Mouse (Mus musculus) limb, embryonic 11.5 days (tissue): ENCODE measurements around the gene Nrxn2. TPM values are rescaled to one million over a fixed set of nuclear protein-coding genes. Genes with fewer than 3 reads are reported as not detected.
A peak's percentile ranks its signal among the peaks of the same experiment; 100 is the strongest.

Experiments used
- ATAC-seq: fragments of 200-750 bp; cut with Nextera tagmentation; 2 replicates; pipeline ENCODE4 v1.8.0; 2017; ENCODE audit warnings: low read depth; ENCODE audit not compliant: insufficient number of reproducible peaks, low FRiP score, low TSS enrichment
- DNase-seq: peaks from one replicate; pipeline ENCODE4 v3.0.0-alpha.2; 2015; ENCODE audit warnings: low spot score
- H3K27ac ChIP-seq: fragments of 300-500 bp; sonication (generic); replicated peaks from 2 replicates; pipeline ENCODE4 v1.5.1; 2014; ENCODE audit warnings: low read depth, mild to moderate bottlenecking, low read length
- H3K27me3 ChIP-seq: fragments of 300-500 bp; sonication (generic); 2 replicates; pipeline ENCODE4 v1.6.1; 2014; ENCODE audit warnings: mild to moderate bottlenecking, low read length, mixed read lengths; ENCODE audit not compliant: control insufficient read depth, insufficient read depth
- H3K36me3 ChIP-seq: fragments of 300-500 bp; sonication (generic); 2 replicates; pipeline ENCODE4 v1.6.1; 2014; ENCODE audit warnings: mild to moderate bottlenecking, low read length, moderate library complexity, mixed read lengths; ENCODE audit not compliant: control insufficient read depth, insufficient read depth
- H3K4me1 ChIP-seq: fragments of 300-500 bp; sonication (generic); 2 replicates; pipeline ENCODE4 v1.6.1; 2014; ENCODE audit warnings: low read length, mixed read lengths; ENCODE audit not compliant: control insufficient read depth, insufficient read depth
- H3K4me2 ChIP-seq: fragments of 300-500 bp; sonication (generic); 2 replicates; pipeline ENCODE4 v1.6.1; 2014; ENCODE audit warnings: low read depth, mild to moderate bottlenecking, moderate library complexity; ENCODE audit not compliant: severe bottlenecking
- H3K4me3 ChIP-seq: fragments of 300-500 bp; sonication (generic); 2 replicates; pipeline ENCODE4 v1.5.1; 2014; ENCODE audit warnings: low read depth, low read length
- H3K9ac ChIP-seq: fragments of 300-500 bp; sonication (generic); 2 replicates; pipeline ENCODE4 v1.6.1; 2014; ENCODE audit warnings: mild to moderate bottlenecking, low read length
- H3K9me3 ChIP-seq: fragments of 300-500 bp; sonication (generic); 2 replicates; pipeline ENCODE4 v1.6.1; 2016; ENCODE audit warnings: low read length; ENCODE audit not compliant: control insufficient read depth
- WGBS: fragments of 180-500 bp; shearing (Covaris S2); extraction: QIAGEN DNeasy Blood & Tissue Kit; methylation state at CpG from one replicate; pipeline ENCODE4 v1.1.7; 2014; 5-methylcytosine and 5-hydroxymethylcytosine counted together
- polyA plus RNA-seq: library from polyadenylated mRNA; unstranded; fragments of >200 nt; fragmentation: Nextera tagmentation; extraction: Ambion mirVana; gene quantifications from 2 replicates; pipeline ENCODE4 v1.2.1, GENCODE M21; 2014

Nrxn2 gene
- polyA plus RNA-seq, 1 experiment from 2014 or later = 1.1 TPM

DNA sequence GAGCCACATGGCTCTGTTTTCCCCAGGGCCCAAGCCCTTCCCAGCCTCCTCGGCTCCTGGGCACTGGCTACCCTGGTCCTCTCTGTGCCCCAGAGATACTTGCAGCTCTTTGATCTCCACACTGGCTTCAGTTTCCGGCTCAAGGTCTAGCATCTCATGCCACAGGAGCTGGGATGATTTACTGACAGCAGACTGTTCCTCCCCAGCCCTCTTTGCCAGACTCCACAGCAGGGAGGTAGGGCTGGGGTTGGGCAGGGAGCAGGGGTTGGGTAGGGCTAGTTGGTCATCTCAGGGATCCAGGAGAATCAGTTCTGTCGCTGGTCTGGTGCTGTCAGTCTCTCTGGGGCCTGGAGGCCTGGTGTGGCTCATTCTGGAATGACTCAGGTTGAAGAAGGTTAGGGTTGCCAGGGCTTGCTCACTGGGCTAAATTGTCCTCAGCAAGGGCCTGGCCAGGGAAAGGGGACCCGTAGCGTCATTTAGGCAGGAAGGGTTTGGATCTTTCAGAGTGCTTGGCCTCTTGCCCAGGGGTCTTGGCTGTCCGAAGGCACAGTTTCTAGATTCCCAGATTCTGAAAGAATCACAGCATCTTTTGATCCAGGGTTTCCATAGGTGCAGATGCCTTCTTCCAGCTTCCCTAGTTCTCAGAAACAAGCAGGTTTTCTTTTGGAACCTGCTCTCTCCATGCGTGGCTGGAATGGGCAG lies 28.4 kb downstream of the Nrxn2 start:
- ATAC-seq (no peak), DNase-seq (no peak)
- Histone ChIP-seq H3K36me3 (no peaks in the 10 kb centered on the region), H3K4me3 (no peak overlapping the region), H3K9ac (no peak overlapping the region), H3K9me3 (no peaks in the 10 kb centered on the region), H3K27ac (no peak overlapping the region), H3K27me3 (0 out of 2 replicates have a peak, but pooled peaks cover 3% of the 10 kb centered on the region), H3K4me2 (no peak overlapping the region), H3K4me1 (peaks cover 7% of the 10 kb centered on the region; the same call in 1 of the 2 replicates)
- 44% methylated on average over 7 of the region's 7 CpGs for WGBS

DNA sequence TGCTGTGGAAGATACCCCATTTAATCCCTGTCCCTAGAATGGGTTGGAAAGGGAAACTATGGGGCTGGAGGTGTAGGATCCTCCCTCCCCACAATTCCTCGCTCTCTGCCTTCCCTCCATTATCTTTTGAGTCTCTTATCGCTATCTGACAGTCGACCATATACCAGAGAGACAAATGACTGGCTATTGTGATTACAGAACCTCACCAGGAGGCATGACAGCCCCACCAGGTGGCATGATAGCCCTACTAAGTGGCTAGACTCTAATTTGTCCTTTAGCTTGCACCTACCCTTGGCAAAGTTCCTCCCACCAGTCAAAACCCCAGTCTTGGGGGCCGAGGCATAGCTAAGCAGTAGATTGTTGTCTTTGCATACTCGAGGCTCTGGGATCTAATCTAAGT lies 30.2 kb downstream of the Nrxn2 start:
- Histone ChIP-seq H3K27me3 (0 out of 2 replicates have a peak, but pooled peaks cover 3% of the 10 kb centered on the region), H3K36me3 (no peaks in the 10 kb centered on the region), H3K4me3 (no peak overlapping the region), H3K4me1 (peaks cover 7% of the 10 kb centered on the region; the same call in 1 of the 2 replicates), H3K27ac (no peak overlapping the region), H3K4me2 (no peak overlapping the region), H3K9ac (no peak overlapping the region), H3K9me3 (no peaks in the 10 kb centered on the region)
- ATAC-seq (no peak), DNase-seq (no peak)
- 31% methylated on average over 5 of the region's 5 CpGs for WGBS

DNA sequence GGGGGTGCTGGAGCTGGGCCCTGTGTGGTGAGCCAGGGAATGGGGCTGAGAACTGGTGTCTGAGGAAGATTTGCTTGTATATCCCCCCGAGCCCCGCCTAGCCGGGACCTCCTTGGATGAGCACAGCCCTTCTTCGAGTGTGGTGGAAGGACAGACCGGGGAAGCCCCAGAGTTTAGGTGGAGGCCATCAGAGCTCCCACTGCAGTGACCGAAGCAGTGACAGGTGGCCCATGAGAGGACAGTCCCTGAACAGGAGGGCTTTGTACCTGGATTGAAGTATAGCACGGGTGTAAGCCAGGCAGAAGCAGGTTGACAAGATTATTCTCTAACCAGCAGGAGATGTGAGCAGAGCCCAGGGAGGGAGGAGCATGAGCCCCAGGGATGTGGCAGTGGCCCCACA lies 31.3 kb downstream of the Nrxn2 start:
- H3K36me3 ChIP-seq = no peaks in the 10 kb centered on the region
- peaks cover 7% of the 10 kb centered on the region; the same call in 1 of the 2 replicates for H3K4me1 ChIP-seq
- no peak overlapping the region for H3K4me3 ChIP-seq
- no peak overlapping the region for H3K9ac ChIP-seq
- DNase-seq = no peak
- H3K27me3 ChIP-seq = 0 out of 2 replicates have a peak, but pooled peaks cover 3% of the 10 kb centered on the region
- WGBS = 67% methylated on average over 7 of the region's 7 CpGs
- ATAC-seq = no peak
- H3K4me2 ChIP-seq = no peak overlapping the region
- no peaks in the 10 kb centered on the region for H3K9me3 ChIP-seq
- H3K27ac ChIP-seq = no peak overlapping the region

DNA sequence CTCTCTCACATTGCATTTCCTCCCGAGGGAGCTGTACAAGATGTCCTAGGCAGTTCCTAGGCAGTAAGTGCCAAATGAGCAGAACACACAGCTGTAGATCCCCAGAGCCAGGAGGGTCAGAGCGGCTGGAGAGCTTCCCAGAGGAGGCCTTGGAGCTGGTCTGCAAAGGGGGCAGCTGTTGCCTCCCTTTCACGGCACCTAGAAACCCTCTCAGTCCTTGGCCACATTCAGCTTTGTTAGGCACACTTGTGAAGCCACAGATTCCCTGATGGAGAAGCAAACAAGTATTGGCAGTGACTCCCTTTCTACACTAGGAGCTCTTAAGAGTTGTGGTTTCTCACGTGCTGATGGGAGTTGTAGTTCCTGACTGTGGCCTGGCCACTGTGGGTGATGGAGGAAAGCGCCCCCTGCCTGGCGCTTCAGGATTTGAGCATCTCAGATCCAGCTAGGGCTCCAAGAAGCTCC lies 33.5 kb downstream of the Nrxn2 start:
- H3K27ac ChIP-seq = no peak overlapping the region
- H3K27me3 ChIP-seq = 0 out of 2 replicates have a peak, but pooled peaks cover 6% of the 10 kb centered on the region
- DNase-seq = peak; percentile 80
- 0 out of 2 replicates have a peak, but pooled peaks cover 3% of the 10 kb centered on the region for H3K4me1 ChIP-seq
- WGBS = 28% methylated on average over 6 of the region's 6 CpGs
- ATAC-seq = peak; percentile 65; the same call in 1 of the 2 replicates
- no peaks in the 10 kb centered on the region for H3K9me3 ChIP-seq
- no peak overlapping the region for H3K4me3 ChIP-seq
- no peaks in the 10 kb centered on the region for H3K36me3 ChIP-seq
- no peak overlapping the region for H3K4me2 ChIP-seq
- no peak overlapping the region for H3K9ac ChIP-seq

DNA sequence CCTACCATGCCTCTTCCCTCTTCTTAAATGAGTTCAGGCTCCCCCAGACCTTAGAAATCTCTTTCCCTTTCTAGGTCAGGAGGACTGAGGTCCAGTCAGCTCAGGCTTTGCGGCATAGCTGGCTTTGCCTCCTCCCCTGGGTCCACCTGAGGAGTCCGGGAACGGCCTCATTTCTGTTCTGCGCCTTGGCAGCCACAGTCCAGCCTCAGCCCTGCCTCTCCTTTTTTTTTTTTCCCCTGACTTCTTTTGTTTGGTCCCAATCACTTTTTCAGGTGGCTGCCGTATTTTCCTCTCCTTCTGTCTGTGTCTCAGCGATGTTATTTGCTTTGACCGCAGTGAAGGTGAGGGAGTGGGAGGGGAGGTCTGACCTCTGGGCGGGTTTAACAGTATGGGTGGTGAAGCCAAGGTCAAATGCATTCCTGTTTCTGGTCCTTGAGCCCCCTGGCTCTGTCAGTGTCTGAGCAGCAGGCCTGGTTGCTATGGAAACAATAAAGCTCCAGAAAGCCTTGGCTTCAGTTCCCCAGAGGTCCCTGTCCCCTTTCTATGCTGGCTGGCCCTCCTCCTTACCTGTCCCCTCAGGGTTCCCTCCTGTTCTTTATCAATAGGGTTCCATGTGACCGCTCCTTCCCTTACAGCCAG lies 34.3 kb downstream of the Nrxn2 start:
- no peaks in the 10 kb centered on the region for H3K36me3 ChIP-seq
- no peak overlapping the region for H3K4me3 ChIP-seq
- no peak overlapping the region for H3K9ac ChIP-seq
- ATAC-seq (no peak), DNase-seq (no peak)
- no peaks in the 10 kb centered on the region for H3K9me3 ChIP-seq
- H3K4me1 ChIP-seq = no peaks in the 10 kb centered on the region
- no peak overlapping the region for H3K4me2 ChIP-seq
- H3K27me3 ChIP-seq = 0 out of 2 replicates have a peak, but pooled peaks cover 6% of the 10 kb centered on the region
- 63% methylated on average over 9 of the region's 9 CpGs for WGBS
- H3K27ac ChIP-seq = no peak overlapping the region

DNA sequence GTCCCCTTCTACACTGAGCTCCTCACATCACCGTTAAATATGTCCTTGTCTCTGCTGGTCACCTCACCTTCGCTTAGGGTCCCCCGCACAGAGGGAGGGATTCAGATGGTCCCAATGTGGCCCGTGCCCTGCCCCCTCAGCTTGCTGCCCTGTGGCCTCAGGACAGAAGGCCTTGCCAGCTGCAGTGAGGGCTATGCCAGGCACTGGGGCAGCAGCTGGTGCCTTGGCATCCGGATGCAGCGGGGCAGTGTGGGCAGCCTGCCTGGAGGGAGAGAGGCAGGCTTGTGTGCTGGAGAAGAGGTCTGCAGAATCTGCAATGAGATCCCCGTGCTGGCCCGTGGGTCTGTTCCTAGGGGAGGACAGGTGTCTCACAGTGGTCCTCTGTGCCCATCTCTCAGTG lies 34.8 kb downstream of the Nrxn2 start:
- Histone ChIP-seq H3K27me3 (0 out of 2 replicates have a peak, but pooled peaks cover 6% of the 10 kb centered on the region), H3K9ac (no peak overlapping the region), H3K27ac (no peak overlapping the region), H3K9me3 (no peaks in the 10 kb centered on the region), H3K4me2 (no peak overlapping the region), H3K36me3 (no peaks in the 10 kb centered on the region), H3K4me3 (no peak overlapping the region), H3K4me1 (no peaks in the 10 kb centered on the region)
- DNase-seq (no peak), ATAC-seq (no peak)
- WGBS = 80% methylated on average over 8 of the region's 8 CpGs

DNA sequence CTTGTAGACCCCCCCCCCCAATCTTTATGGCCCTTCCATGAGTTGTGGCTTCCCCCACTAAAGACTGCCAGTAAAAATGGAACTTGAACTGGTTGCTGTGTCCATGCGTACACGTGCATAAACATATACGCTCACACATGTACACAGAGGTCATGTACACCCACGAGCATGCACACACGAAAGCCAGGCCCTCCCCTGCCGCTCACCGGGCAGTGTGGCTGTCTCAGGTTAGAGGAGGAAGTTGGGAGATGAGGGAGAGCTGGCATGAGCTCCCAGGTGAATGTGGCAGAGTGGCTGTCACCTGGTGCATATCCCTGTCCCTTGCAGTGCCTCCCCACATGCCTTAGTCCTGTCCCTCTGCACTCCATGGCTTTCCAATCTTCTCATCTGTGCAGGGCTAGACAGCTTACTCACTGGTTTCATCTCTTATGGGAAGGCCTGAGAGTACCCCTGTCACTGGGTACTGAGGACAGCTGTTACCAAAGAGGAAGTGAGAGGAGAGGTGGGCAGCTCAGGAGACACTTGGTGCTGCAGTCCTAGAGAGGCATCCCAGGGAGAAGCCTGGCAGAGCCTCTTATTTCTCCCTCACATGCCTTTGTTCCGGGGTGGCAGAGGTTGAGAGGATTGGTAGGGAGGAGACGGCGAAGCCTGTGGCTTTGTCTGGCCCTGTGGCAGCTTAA lies 35.6 kb downstream of the Nrxn2 start:
- Histone ChIP-seq H3K4me2 (no peak overlapping the region), H3K27me3 (0 out of 2 replicates have a peak, but pooled peaks cover 4% of the 10 kb centered on the region), H3K9ac (no peak overlapping the region), H3K27ac (no peak overlapping the region), H3K36me3 (no peaks in the 10 kb centered on the region), H3K4me3 (no peak overlapping the region), H3K9me3 (no peaks in the 10 kb centered on the region), H3K4me1 (no peaks in the 10 kb centered on the region)
- ATAC-seq = no peak
- no peak for DNase-seq
- 82% methylated on average over 10 of the region's 10 CpGs for WGBS

DNA sequence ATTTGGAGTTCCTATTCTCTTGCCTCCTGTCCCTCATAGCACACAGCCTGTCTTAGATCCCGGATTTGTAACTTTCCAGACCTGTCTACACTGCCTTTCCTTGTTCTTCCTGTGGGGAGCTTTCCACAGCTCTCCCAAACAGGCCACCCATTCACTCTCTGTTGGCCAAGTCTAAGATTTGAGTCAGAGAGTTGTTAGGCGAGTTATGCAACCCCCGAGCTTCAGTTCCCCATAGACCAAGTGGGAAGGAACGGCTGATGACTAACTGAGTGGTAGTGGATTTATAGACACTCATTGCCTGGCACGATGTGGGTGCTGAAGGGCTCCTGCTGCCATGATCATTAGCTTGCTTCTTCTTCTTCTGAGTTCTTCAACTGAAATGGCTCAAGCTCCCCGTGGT lies 41.0 kb downstream of the Nrxn2 start:
- DNase-seq = no peak
- H3K27me3 ChIP-seq = 0 out of 2 replicates have a peak, but pooled peaks cover 2% of the 10 kb centered on the region
- no peaks in the 10 kb centered on the region for H3K4me1 ChIP-seq
- H3K4me3 ChIP-seq = no peak overlapping the region
- no peaks in the 10 kb centered on the region for H3K9me3 ChIP-seq
- no peaks in the 10 kb centered on the region for H3K36me3 ChIP-seq
- no peak overlapping the region for H3K4me2 ChIP-seq
- 85% methylated on average over 6 of the region's 6 CpGs for WGBS
- H3K9ac ChIP-seq = no peak overlapping the region
- no peak overlapping the region for H3K27ac ChIP-seq
- ATAC-seq = no peak
